Mouse (Mus musculus) liver, embryonic 14.5 days (tissue): ENCODE data around the gene Tmem9b. TPM values are rescaled to one million over a fixed set of nuclear protein-coding genes. Genes with fewer than 3 reads are reported as not detected.

Source experiments
- ATAC-seq: fragments of 200-750 bp; cut with Nextera tagmentation; 2 replicates; pipeline ENCODE4 v1.8.0; 2017; ENCODE audit warnings: moderate number of reproducible peaks, mild to moderate bottlenecking, moderate library complexity; ENCODE audit not compliant: insufficient read depth
- DNase-seq, 3 experiments: peaks; one replicate each; pipeline ENCODE4 v3.0.0-alpha.2; 2012 to 2013; ENCODE audit warnings: low read depth in 3 of 3, low spot score in 3 of 3
- H3K27ac ChIP-seq: fragments of 300-500 bp; sonication (generic); 2 replicates; pipeline ENCODE4 v1.5.1; 2014; ENCODE audit warnings: moderate library complexity, mild to moderate bottlenecking, control low read depth, inconsistent platforms
- H3K27me3 ChIP-seq: fragments of 300-500 bp; sonication (generic); 2 replicates; pipeline ENCODE4 v1.6.1; 2014; ENCODE audit warnings: mild to moderate bottlenecking, low read length, moderate library complexity; ENCODE audit not compliant: control insufficient read depth, insufficient read depth
- H3K36me3 ChIP-seq: fragments of 300-500 bp; sonication (generic); replicated peaks from 2 replicates; pipeline ENCODE4 v1.6.1; 2014; ENCODE audit warnings: low read depth; ENCODE audit not compliant: control insufficient read depth, insufficient read depth
- H3K4me1 ChIP-seq, 2 experiments: fragments of 200-500 bp in 1 of 2; fragments of 300-500 bp in 1 of 2; sonication (generic) in 1 of 2; replicated peaks; 2 replicates each; pipeline ENCODE4 v1.6.1; 2012 to 2014; ENCODE audit warnings: antibody characterized with exemption in 1 of 2, inconsistent platforms in 1 of 2, low read length in 1 of 2; ENCODE audit not compliant: control insufficient read depth in 2 of 2, insufficient read depth in 2 of 2
- H3K4me2 ChIP-seq: fragments of 300-500 bp; sonication (generic); 2 replicates; pipeline ENCODE4 v1.6.1; 2014; ENCODE audit warnings: low read depth, mild to moderate bottlenecking, control low read depth, moderate library complexity
- H3K4me3 ChIP-seq, 2 experiments: fragments of 200-500 bp in 1 of 2; fragments of 300-500 bp in 1 of 2; sonication (generic) in 1 of 2; 2 replicates each; pipeline ENCODE4 v1.5.1; 2012 to 2014; ENCODE audit warnings: low read depth in 2 of 2, low read length in 2 of 2, mild to moderate bottlenecking in 2 of 2, control low read depth in 1 of 2, inconsistent platforms in 1 of 2, moderate library complexity in 1 of 2; ENCODE audit not compliant: insufficient read depth in 1 of 2
- H3K9ac ChIP-seq: fragments of 300-500 bp; sonication (generic); replicated peaks from 2 replicates; pipeline ENCODE4 v1.6.1; 2014; ENCODE audit warnings: mild to moderate bottlenecking, control low read depth, moderate library complexity
- H3K9me3 ChIP-seq: fragments of 300-500 bp; sonication (generic); 2 replicates; pipeline ENCODE4 v1.6.1; 2016; ENCODE audit warnings: low read length, mixed read lengths; ENCODE audit not compliant: control insufficient read depth
- CTCF ChIP-seq: IDR thresholded peaks from 2 replicates; pipeline ENCODE4 v1.5.1; 2016; ENCODE audit warnings: antibody characterized with exemption, low read depth, control low read depth
- EP300 ChIP-seq: IDR thresholded peaks from 2 replicates; pipeline ENCODE4 v1.6.1; 2016; ENCODE audit warnings: antibody characterized with exemption, low read depth
- WGBS: fragments of 180-500 bp; shearing (Covaris S2); extraction: QIAGEN DNeasy Blood & Tissue Kit; methylation state at CpG from one replicate; pipeline ENCODE4 v1.1.7; 2014; ENCODE audit not compliant: insufficient replicate concordance; 5-methylcytosine and 5-hydroxymethylcytosine counted together
- polyA plus RNA-seq, 2 experiments: library from polyadenylated mRNA; depleted of rRNA in 1 of 2; stranded (reverse) in 1 of 2; unstranded in 1 of 2; fragments of >200 nt; fragmentation: Nextera tagmentation in 1 of 2; extraction: Ambion mirVana in 1 of 2; gene quantifications; 2 replicates each; pipeline versions ENCODE4 v1.2.1 to v1.2.3; 2012 to 2014

Gene Tmem9b
- polyA plus RNA-seq, 2 experiments: 15.9 to 40.8 TPM

DNA sequence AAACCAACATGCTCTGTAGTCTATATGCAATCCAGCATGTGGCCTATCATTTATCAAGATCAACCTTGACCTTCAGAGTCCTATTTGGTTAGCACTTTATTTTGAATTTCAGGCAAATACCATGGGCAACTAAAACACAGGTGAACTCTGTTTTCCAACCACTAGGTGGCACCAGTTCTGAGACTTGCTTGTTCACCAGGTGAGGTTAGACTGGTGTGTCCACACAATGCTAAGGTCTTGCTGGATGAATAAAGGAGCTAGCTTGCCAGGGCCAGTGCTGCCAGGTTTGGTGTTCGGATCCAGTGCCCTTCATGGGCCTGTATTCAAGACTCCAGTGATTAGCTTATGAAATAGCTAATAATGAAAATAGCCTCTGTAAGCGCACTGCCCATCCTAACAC lies 40.1 kb upstream of the Tmem9b start:
- DNase-seq (peak in 2 of 3 experiments; percentile 38 to 51), ATAC-seq (no peak)
- H3K4me2 ChIP-seq: no peak overlapping the region
- H3K4me1 ChIP-seq: 0 out of 4 replicates have a peak, but pooled peaks cover 0 to 1% of the 10 kb centered on the region in 2 experiments
- no peak overlapping the region for H3K4me3 ChIP-seq
- H3K27me3 ChIP-seq: no peaks in the 10 kb centered on the region
- no peaks in the 10 kb centered on the region for H3K9me3 ChIP-seq
- no peak overlapping the region for H3K9ac ChIP-seq
- no peak overlapping the region for H3K27ac ChIP-seq
- H3K36me3 ChIP-seq: no peaks in the 10 kb centered on the region
- TF ChIP-seq EP300 (no peak), CTCF (peak; percentile 84)
- 58% methylated on average over 2 of the region's 2 CpGs for WGBS

DNA sequence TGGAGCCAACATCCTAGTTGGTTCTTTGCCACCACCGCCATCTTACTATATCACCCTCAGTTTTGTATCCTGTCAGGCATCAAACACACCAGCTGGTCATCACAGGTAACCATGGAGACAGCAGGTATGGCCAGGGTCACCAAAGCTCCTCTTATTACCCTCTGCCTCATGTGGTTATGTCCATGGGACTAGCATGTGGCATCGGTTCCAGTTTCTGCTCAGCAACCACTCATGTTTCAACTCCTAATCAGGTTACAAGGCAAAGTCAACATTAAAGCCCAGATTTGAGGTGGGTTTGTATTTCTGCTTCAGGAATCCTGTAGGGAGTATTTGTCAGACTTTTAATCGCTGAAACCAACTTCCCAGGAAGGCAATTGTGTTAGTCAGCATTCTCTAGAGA lies 38.1 kb upstream of the Tmem9b start:
- H3K9ac ChIP-seq: no peak overlapping the region
- ATAC-seq: no peak
- no peak overlapping the region for H3K4me2 ChIP-seq
- no peaks in the 10 kb centered on the region for H3K36me3 ChIP-seq
- no peak for TF ChIP-seq CTCF
- no peak for TF ChIP-seq EP300
- 0 out of 4 replicates have a peak, but pooled peaks cover 0 to 2% of the 10 kb centered on the region in 2 experiments for H3K4me1 ChIP-seq
- no peaks in the 10 kb centered on the region for H3K27me3 ChIP-seq
- no peak overlapping the region for H3K4me3 ChIP-seq
- DNase-seq: no peak
- no peaks in the 10 kb centered on the region for H3K9me3 ChIP-seq
- H3K27ac ChIP-seq: no peak overlapping the region
- 60% methylated on average over 3 of the region's 3 CpGs for WGBS

DNA sequence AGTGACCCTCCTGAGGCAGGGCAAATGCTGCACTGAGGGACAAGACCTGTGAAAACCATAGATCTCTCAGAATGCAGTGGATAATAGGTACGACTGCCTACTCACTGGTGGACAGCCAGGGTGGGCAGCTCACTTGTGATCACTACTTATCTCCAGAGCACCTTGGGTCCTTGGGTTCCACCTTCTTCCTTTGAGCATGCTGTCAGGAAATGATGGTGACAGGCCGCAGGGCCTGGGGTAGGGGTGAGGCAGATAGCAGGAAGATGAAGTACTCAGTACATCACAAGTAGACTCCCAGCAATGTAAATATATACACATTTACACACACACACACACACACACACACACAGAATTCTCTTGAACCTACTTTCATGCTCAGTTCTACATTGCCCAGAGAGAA lies 35.2 kb upstream of the Tmem9b start:
- Histone ChIP-seq H3K27ac (no peak overlapping the region), H3K4me3 (no peak overlapping the region), H3K36me3 (no peaks in the 10 kb centered on the region), H3K9ac (no peak overlapping the region), H3K27me3 (peaks cover 9% of the 10 kb centered on the region), H3K9me3 (no peaks in the 10 kb centered on the region), H3K4me2 (no peak overlapping the region), H3K4me1 (peaks cover 0 to 2% of the 10 kb centered on the region in 2 experiments; a peak in 1 of 4 replicates)
- DNase-seq (no peak), ATAC-seq (no peak)
- TF ChIP-seq CTCF (no peak), EP300 (no peak)
- 7% methylated on average over 2 of the region's 2 CpGs for WGBS

DNA sequence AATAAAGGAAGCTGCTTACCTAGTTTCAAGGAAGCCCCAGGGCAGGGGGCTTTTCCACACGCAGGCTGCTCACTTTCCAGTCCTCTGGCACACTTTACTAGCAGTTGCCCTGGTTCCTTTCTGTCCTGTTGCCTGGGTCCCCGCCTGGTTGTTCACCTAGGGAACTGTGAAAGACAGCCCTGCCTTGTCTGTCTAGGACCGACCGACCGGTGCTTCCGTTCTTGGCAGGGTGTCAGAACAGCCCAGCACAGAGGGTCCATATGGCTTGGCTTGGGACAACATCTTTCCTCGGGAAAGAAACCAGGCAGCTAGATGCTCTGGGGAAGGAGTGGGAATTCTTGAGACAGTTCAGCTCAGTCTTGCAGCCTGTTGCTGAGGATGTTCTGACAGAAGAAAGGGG lies 30.6 kb upstream of the Tmem9b start:
- ATAC-seq (no peak), DNase-seq (no peak)
- Histone ChIP-seq H3K36me3 (no peaks in the 10 kb centered on the region), H3K27me3 (peaks cover 50% of the 10 kb centered on the region), H3K4me1 (peaks cover 4 to 7% of the 10 kb centered on the region in 2 experiments; a peak in 3 of 4 replicates), H3K9me3 (no peaks in the 10 kb centered on the region), H3K9ac (no peak overlapping the region), H3K4me2 (no peak overlapping the region), H3K27ac (no peak overlapping the region), H3K4me3 (no peak overlapping the region)
- WGBS: 52% methylated on average over 7 of the region's 7 CpGs
- TF ChIP-seq CTCF (no peak), EP300 (no peak)

DNA sequence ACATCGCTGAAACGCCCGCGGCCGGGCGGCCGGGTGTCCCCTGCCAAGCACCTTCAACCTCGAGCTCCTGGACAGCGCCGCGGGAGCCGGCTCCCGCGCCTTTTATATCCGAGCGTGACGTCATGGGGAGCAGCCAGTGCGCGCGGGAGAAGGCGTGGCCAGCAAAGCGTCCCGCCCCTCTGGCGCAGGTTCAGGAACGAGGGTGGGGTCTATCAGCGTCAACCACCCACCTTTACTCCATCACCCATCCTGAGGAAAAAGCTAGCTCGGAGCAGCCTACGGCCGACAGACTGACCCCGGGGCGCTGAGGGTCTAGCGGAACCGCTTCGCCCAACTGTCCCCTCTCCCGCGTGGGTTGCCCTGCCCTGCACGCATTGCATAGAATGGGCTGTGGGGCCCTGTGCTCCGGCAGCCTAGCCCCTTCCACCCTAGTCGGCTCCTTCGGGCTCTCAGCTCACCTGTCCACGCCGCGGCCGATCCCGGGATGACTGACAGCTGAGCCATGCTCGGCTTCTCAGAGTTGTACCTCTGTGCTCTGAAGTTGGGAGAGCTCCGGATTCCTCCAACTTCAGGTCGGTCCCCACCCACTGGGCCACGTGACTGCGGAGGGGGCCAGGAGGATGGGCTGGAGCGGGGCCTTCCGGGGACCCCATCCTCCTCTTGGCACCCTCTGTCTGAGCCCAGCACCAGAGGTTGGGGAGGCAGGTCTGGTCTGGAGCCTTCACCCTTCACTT lies 29.0 kb upstream of the Tmem9b start, which contains the start of gene Nrip3:
Nrip3 (minus strand) TSS at position 556 of the 734 bp plus-strand sequence.
- WGBS: 3% methylated on average over 52 of the region's 52 CpGs
- TF ChIP-seq CTCF: no peak
- TF ChIP-seq EP300: no peak
- DNase-seq (peak; percentile 56 to 61 (median 57)), ATAC-seq (peak; percentile 86)
- peak within 1 kb of the TSS; percentile 72 for H3K4me2 ChIP-seq
- no peak within 1 kb of the TSS for H3K27ac ChIP-seq
- H3K9ac ChIP-seq: no peak within 1 kb of the TSS; the same call in 1 of the 2 replicates
- H3K4me1 ChIP-seq: peaks cover 2 to 7% of the 10 kb centered on the region in 2 experiments; a peak in 3 of 4 replicates
- H3K36me3 ChIP-seq: no peaks in the 10 kb centered on the region
- no peaks in the 10 kb centered on the region for H3K9me3 ChIP-seq
- H3K27me3 ChIP-seq: peaks cover 52% of the 10 kb centered on the region
- H3K4me3 ChIP-seq: peak within 1 kb of the TSS; percentile 45 to 50
